Mouse (Mus musculus): ENCODE measurements at regions not wholly inside any gene's neighbourhood (a gene's known extent, or its start where the extent isn't known, plus 50 kb on each side); places are given as distances from the start of the nearest gene placed in this dataset.
"Not testable (repeated sequence)": the region's sequence is repeated elsewhere in the genome, so short reads cannot be mapped to it uniquely, and the experiment has no call there.

GRCm38 (mm10) chr13:70193270-70193669 lies 391.1 kb downstream of the Med10 start:
- DNase-seq (ENCODE audit: low read depth, low spot score) = no peak

- no peak for DNase-seq (ENCODE audit: low read depth, low spot score)
Observed at GRCm38 (mm10) chr13:70195854-70196253, 393.7 kb downstream of the Med10 start.

GRCm38 (mm10) chr13:70198638-70199037 lies 396.4 kb downstream of the Med10 start:
- DNase-seq (ENCODE audit: low read depth, low spot score) = no peak

- no peak for DNase-seq (ENCODE audit: low read depth, low spot score)
Observed at GRCm38 (mm10) chr13:70199087-70199486, 396.9 kb downstream of the Med10 start.

DNA sequence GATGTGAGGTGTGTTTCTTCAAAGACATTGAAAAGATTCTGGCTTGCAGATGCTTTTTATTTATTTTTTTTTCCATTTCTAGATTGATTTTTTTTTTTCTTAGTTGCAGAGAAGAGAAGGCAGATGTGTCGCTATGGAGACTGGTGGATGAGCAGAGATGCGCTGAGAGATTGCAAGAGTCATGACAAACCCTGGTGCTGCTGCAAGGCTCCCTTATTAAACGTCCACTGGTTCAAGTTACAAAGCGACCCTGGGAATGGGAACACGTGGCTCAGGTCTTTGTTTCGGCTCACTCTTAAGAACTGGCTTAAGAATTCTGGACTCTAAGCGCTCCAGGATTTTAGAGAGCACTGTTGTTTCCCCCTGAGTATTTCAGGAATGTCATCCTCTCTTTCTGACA lies 403.1 kb downstream of the Med10 start:
- no peak for DNase-seq (ENCODE audit: low read depth, low spot score)

GRCm38 (mm10) chr13:70210158-70210557 lies 408.0 kb downstream of the Med10 start:
- no peak for DNase-seq (ENCODE audit: low read depth, low spot score)

DNA sequence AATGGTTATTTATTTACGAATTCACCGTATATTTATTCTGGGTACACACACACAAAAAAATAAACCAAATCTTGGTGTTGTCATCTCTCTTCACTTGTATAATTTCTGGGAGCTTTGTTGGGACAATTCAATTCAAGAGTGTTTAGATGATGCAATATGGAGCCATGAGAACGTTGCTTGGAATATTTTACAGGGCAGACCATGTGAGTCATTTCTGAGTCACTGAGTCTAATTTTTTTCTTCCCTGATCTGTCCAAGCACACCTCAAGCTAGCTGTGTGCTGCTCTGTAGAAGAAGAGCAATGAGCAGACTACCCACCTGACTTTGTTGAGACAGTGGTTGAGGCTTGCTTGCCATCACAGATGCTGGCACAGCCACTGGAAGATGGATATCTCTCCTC lies 410.8 kb downstream of the Med10 start:
- no peak for DNase-seq (ENCODE audit: low read depth, low spot score)

- DNase-seq (ENCODE audit: low read depth, low spot score) = no peak
Observed at GRCm38 (mm10) chr13:70213622-70214021, 411.4 kb downstream of the Med10 start.

DNA sequence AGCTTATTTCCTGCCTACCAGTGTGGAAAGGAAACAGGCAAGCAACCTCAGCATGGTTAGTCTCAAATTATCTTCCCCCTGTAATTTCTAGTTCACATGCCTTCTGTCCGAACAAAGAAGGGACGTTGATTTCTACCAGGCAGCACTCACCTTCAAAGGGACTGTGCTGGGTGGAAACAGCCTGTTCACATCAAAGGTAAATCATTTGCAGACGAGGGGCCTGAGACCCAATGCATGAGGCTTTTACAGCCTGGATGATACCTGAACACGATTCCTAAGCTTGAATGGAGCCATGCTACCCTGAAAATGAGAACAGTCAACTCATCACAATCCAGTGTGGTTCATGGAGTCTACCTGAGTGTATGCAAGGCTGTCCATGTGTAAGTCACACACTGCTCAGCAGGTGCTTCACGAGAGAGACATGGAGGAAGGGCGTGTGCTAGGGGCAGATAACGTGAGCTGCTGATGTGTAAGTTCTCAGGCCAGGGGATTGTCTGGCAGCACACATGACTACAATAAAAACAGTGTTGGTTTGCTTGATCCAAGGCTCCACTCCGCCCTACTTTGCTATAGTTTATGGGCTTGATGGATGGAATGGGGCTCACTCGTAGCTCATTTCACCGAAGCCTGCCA lies 411.9 kb downstream of the Med10 start:
- DNase-seq (ENCODE audit: low read depth, low spot score) = no peak

- DNase-seq (ENCODE audit: low read depth, low spot score) = no peak
Observed at GRCm38 (mm10) chr13:70216134-70216533, 413.9 kb downstream of the Med10 start.

- DNase-seq (ENCODE audit: low read depth, low spot score) = no peak
Observed at GRCm38 (mm10) chr13:70217429-70218133, 415.4 kb downstream of the Med10 start.

- DNase-seq (ENCODE audit: low read depth, low spot score) = no peak
Observed at GRCm38 (mm10) chr13:70223485-70223884, 413.9 kb downstream of the Ice1 start.

- no peak for DNase-seq (ENCODE audit: low read depth, low spot score)
Observed at GRCm38 (mm10) chr13:70227167-70227566, 410.3 kb downstream of the Ice1 start.

- DNase-seq (ENCODE audit: low read depth, low spot score) = peak; percentile 1
Observed at GRCm38 (mm10) chr13:70233896-70234799, 403.3 kb downstream of the Ice1 start.

DNA sequence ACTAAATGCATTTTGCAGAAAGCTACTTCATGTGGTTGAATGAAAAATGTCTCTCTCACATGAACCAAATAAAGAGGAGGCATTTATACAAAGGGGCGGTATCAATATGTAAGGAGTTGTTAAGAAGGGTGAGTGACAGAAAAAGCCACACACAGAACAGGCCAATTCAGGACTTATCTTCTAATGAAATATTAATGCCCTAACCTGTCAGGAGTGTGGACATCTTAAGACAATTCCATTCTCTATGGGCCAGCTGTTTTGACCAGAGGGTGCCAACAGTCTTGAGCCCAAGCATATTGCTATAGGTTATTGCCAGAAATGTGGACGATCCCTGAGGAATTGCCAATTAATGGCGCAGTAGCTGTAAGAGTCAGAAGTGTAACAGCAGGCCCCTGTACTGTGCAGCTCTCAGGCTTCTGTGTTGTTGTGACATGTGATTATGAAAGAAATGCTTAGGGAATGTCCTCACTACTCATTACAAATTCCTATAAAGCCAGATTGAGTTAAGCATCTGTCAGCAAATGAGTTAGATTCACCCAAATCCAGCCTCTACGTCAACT lies 393.8 kb downstream of the Ice1 start:
- DNase-seq (ENCODE audit: low read depth, low spot score) = no peak

DNA sequence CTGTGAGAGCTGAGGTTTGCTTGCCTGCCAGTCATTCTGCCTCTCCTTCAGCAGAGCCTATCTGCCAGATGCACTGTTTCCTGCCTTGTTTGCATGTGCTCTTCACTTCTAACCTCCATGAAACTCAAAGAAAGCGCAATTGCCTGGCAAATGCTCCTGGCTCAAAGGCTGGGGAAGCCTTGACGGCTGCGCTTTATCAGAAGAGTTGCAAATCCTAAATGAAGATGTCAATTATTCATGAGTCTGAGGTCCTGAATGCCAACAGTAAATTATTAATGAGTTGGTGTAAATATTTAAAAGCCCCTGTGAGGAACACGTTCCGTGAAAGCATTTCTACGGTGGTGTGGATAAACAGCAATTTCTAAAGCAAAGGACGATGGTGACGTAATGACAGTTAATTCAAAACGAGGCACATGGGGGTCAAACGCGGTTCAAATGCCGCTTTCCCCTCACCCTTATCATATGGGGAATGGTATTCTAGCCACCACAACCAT lies 377.4 kb downstream of the Ice1 start:
- no peak for DNase-seq (ENCODE audit: low read depth, low spot score)

DNA sequence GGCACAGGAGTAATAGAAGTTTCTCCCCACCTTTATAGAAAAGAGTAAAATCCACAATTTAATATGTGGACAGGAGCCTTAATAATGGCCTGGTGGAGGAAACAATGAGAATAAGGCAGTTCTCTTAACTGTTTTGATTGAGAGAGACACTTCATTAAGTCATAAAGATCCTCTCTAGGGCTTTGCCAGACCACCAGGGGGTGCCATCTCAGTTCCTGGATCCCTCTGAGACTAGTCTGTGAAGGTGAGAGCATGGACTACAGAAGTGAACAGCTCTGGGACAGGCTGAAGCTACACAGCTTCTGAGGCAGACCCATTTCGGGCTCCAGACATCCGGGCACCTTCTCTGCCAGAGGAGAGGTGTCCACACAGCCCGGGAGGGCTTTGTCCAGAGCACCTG lies 373.8 kb downstream of the Ice1 start:
- no peak for DNase-seq (ENCODE audit: low read depth, low spot score)

DNA sequence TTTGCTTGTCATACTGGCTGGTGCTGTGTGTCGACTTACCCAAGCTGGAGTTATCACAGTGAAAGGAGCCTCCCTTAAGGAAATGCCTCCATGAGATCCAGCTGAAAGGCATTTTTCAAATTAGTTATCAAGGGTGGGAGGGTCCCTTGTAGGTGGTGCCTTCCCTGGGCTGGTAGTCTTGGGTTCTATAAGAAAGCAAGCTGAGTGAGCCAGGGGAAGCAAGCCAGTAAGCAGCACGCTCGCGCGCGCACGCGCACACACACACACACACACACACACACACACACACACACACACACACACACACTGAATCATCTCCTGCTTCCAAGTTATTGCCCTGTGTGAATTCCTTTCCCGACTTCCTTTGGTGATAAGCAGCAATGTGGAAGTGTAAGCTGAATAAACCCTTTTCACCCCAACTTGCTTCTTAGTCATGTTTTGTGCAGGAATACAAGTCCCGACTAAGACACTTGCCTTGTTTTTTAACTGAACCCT lies 360.5 kb downstream of the Ice1 start:
- DNase-seq (ENCODE audit: low read depth, low spot score) = not testable (repeated sequence)

GRCm38 (mm10) chr13:70277667-70278591 lies 359.5 kb downstream of the Ice1 start:
- DNase-seq (ENCODE audit: low read depth, low spot score) = no peak

DNA sequence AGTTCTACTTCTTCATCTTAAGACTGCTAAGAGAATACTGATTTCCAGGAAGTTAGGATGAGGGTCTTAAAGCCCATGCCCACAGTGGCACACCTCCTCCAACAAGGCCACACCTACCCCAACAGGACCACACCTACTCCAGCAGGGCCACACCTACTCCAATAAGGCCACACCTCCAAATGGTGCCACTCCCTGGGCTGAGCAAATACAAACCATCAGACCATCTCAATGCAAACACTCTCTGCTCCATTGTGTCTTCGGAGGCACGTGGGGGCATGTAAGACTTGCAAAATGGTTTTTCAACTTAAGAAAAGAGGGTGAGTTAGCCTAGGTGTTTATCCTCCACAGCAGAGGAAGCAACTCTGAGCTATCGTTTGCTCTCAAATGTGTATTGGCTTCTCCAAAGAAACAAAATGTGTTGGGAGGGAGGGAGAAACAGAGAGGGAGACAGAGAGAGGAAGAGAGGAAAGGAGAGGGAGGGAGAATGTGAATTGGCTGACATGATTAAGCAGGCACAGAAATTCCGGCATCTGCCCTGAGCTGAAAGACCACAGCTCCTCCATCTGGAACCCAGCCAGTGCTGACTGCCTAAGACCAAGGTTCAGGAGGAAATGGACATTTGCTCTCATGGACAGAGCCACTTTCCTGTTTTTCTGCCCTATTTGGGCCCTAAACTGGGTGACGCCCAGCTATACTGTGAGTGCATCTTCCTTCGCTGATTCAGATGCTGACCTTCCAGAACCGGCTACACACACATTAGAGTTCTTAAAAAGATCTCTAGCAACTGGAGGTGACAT lies 356.2 kb downstream of the Ice1 start:
- DNase-seq (ENCODE audit: low read depth, low spot score) = no peak
